11 mouse cellular contexts compared by ENCODE assay signal in genomic region chr9:49483316-49483715, GRCm38 (mm10). TPM values are rescaled to one million over a fixed set of nuclear protein-coding genes. Genes with fewer than 3 reads are reported as not detected.
DNase-seq lines count a peak whose midpoint lies in the region; ATAC-seq and TF ChIP-seq lines count a peak whose summit lies in the region.
"Had no signal": no experiment of that assay in that cellular context is flagged by ENCODE, and none has a peak within 500 bp of the region (broad histone marks: within the 10 kb centered on the region; RNA-seq: fewer than 3 reads in every experiment).

No protein-coding gene starts in this region.

- TF ChIP-seq EP300 in heart, adult 2 months (IDR thresholded peaks at IDR 0.05; ENCODE audit: insufficient read depth, low read depth, low read length), result no peak

- TF ChIP-seq CTCF in heart, adult 2 months (IDR thresholded peaks at IDR 0.05), result no peak
- no peak for TF ChIP-seq CTCF in thymus, adult 2 months (IDR thresholded peaks at IDR 0.05; ENCODE audit: borderline replicate concordance, control insufficient read depth, extremely low read depth, insufficient read depth, low read length, poor library complexity)

- no peak for DNase-seq in heart, embryonic 10.5 days (ENCODE audit: low spot score)
- DNase-seq in heart, adult 2 months, result no peak
- no peak for DNase-seq in thymus, adult 2 months
- DNase-seq in thymus, postnatal 10 days (ENCODE audit: low spot score in 2 of 2), result no peak
- DNase-seq in thymus, postnatal 36 days, result peak; percentile 30 to 48
- DNase-seq in layer of hippocampus, postnatal 14 days (ENCODE audit: low spot score in 2 of 2), result no peak

- H3K4me3 ChIP-seq in heart, embryonic 10.5 days, result peak overlapping the region; percentile 7; the same call in 1 of the 2 replicates
- no peak overlapping the region for H3K4me3 ChIP-seq in heart, adult 2 months
- H3K4me3 ChIP-seq in thymus, adult 2 months (ENCODE audit: control insufficient read depth, insufficient read depth, low read length), result 0 out of 2 replicates have a peak overlapping the region, but pooled peaks have one; percentile 5
- no peak overlapping the region for H3K4me3 ChIP-seq in intestine, embryonic 16.5 days (ENCODE audit: low read length)
- H3K4me3 ChIP-seq: erythroblast, embryonic 14.5 days had no signal

- peaks cover 10% of the 10 kb centered on the region; the same call in 1 of the 2 replicates for H3K4me1 ChIP-seq in heart, embryonic 10.5 days
- H3K4me1 ChIP-seq in heart, adult 2 months (ENCODE audit: control insufficient read depth, insufficient read depth, low read length), result no peaks in the 10 kb centered on the region; the same call in none of the 2 replicates
- H3K4me1 ChIP-seq in thymus, adult 2 months (replicated peaks; ENCODE audit: control insufficient read depth, insufficient read depth, low read length), result peaks cover 12% of the 10 kb centered on the region
- peaks cover 7% of the 10 kb centered on the region; the same call in 1 of the 2 replicates for H3K4me1 ChIP-seq in intestine, embryonic 16.5 days (ENCODE audit: control insufficient read depth, insufficient read depth, low read length)

- whole genome bisulfite sequencing in heart, embryonic 10.5 days, result 47% methylated on average over 10 of the region's 10 CpGs
- 56% methylated on average over 10 of the region's 10 CpGs for WGBS in heart, adult 2 months
- whole genome bisulfite sequencing in thymus, adult 2 months, result 22% methylated on average over 10 of the region's 10 CpGs
- 43% methylated on average over 10 of the region's 10 CpGs for WGBS in intestine, embryonic 16.5 days

- no peak overlapping the region for H3K9ac ChIP-seq in heart, adult 2 months (ENCODE audit: low read depth, low read length)
- H3K9ac ChIP-seq in intestine, embryonic 16.5 days (ENCODE audit: low read depth, low read length), result no peak overlapping the region

- no peaks in the 10 kb centered on the region for H3K27me3 ChIP-seq in heart, embryonic 10.5 days (ENCODE audit: insufficient read depth, poor library complexity, severe bottlenecking)
- H3K27me3 ChIP-seq in heart, adult 2 months (ENCODE audit: control insufficient read depth, insufficient read depth, low read length), result no peaks in the 10 kb centered on the region
- no peaks in the 10 kb centered on the region for H3K27me3 ChIP-seq in thymus, adult 2 months (ENCODE audit: control insufficient read depth, insufficient read depth, low read length)
- no peaks in the 10 kb centered on the region for H3K27me3 ChIP-seq in intestine, embryonic 16.5 days (replicated peaks; ENCODE audit: control insufficient read depth, insufficient read depth, low read length)

- no peak overlapping the region for H3K27ac ChIP-seq in heart, embryonic 10.5 days
- no peak overlapping the region for H3K27ac ChIP-seq in heart, adult 2 months
- 0 out of 2 replicates have a peak overlapping the region, but pooled peaks have one; percentile 20 for H3K27ac ChIP-seq in thymus, adult 2 months (ENCODE audit: control insufficient read depth, insufficient read depth, low read length)
- no peak overlapping the region for H3K27ac ChIP-seq in intestine, embryonic 16.5 days (ENCODE audit: low read length)

- no peaks in the 10 kb centered on the region for H3K79me2 ChIP-seq in heart, adult 2 months (replicated peaks; ENCODE audit: control insufficient read depth, insufficient read depth, low read length)

- H3K9me3 ChIP-seq in heart, embryonic 10.5 days, result no peaks in the 10 kb centered on the region
- no peaks in the 10 kb centered on the region for H3K9me3 ChIP-seq in intestine, embryonic 16.5 days (ENCODE audit: control insufficient read depth, low read length)

- no peaks in the 10 kb centered on the region for H3K36me3 ChIP-seq in heart, embryonic 10.5 days
- H3K36me3 ChIP-seq in heart, adult 2 months (ENCODE audit: control insufficient read depth, insufficient read depth, low read length), result no peaks in the 10 kb centered on the region
- no peaks in the 10 kb centered on the region for H3K36me3 ChIP-seq in thymus, adult 2 months (ENCODE audit: control insufficient read depth, insufficient read depth, low read length)
- no peaks in the 10 kb centered on the region for H3K36me3 ChIP-seq in intestine, embryonic 16.5 days (ENCODE audit: control insufficient read depth, insufficient read depth, low read length)

- TF ChIP-seq POLR2A in heart, adult 2 months (IDR thresholded peaks at IDR 0.05; ENCODE audit: insufficient read depth, low read depth, low read length), result no peak
- no peak for TF ChIP-seq POLR2A in thymus, adult 2 months (IDR thresholded peaks at IDR 0.05; ENCODE audit: control insufficient read depth, extremely low read depth, insufficient read depth, low read length, poor library complexity)

- no peak overlapping the region for H3K4me2 ChIP-seq in intestine, embryonic 16.5 days (ENCODE audit: low read depth, low read length)

- intact Hi-C loops in heart, adult 2 months (cut with DNase I), result loop anchor here (5.0 kb wide), 1 partner anchor 96 kb away; no protein-coding TSS in a partner anchor

- peak; percentile 46 for ATAC-seq in granulocyte monocyte progenitor cell, adult 5-6 weeks (replicated peaks; ENCODE audit: poor library complexity, severe bottlenecking)
- ATAC-seq in intestine, embryonic 16.5 days, result no peak

RNA-seq across cellular contexts. Expression of gene Ttc12, which starts 2.7 kb away (rescaled TPM):
- polyA plus RNA-seq in heart, embryonic 10.5 days (2016; fragmentation: Nextera tagmentation; extraction: Ambion mirVana), result 2.0 and 2.7 TPM in 2 replicates
- 10 to 100 TPM in 1 of 2 experiments, 1 to 10 TPM in 1; 8.9 to 10.6 TPM for total RNA-seq in heart, adult 2 months (2021)
- 9.5 and 16.7 TPM in 2 replicates for polyA plus RNA-seq in heart, adult 2 months (2012; rRNA removed)
- 2.5 and 3.3 TPM in 2 replicates for polyA plus RNA-seq in thymus, adult 2 months (2012; rRNA removed)
- 1.3 and 2.2 TPM in 2 replicates for total RNA-seq in granulocyte monocyte progenitor cell, adult 5-6 weeks (2014; fragmentation: Nextera tagmentation)
- 0.77 and 3.0 TPM in 2 replicates for total RNA-seq in granulocyte monocyte progenitor cell, adult 5-6 weeks (2017)
- 0.80 and 0.87 TPM in 2 replicates for polyA plus RNA-seq in intestine, embryonic 16.5 days (2015; fragmentation: Nextera tagmentation; extraction: Ambion mirVana)
- 1 to 10 TPM; 2.1 to 2.3 TPM for total RNA-seq in layer of hippocampus, postnatal 14 days (2021)
- polyA plus RNA-seq: erythroblast, embryonic 14.5 days had no signal

RNA-seq across cellular contexts. Expression of gene Ankk1, which starts 56.5 kb away (rescaled TPM):
- 0.10 TPM in 1 of 2 replicates, not detected in the other for polyA plus RNA-seq in heart, embryonic 10.5 days (2016; fragmentation: Nextera tagmentation; extraction: Ambion mirVana)
- not detected for total RNA-seq in heart, adult 2 months (2021)
- not detected in 2 replicates for polyA plus RNA-seq in heart, adult 2 months (2012; rRNA removed)
- polyA plus RNA-seq in thymus, adult 2 months (2012; rRNA removed), result 0.04 and 0.16 TPM in 2 replicates
- not detected in 2 replicates for total RNA-seq in granulocyte monocyte progenitor cell, adult 5-6 weeks (2014; fragmentation: Nextera tagmentation)
- total RNA-seq in granulocyte monocyte progenitor cell, adult 5-6 weeks (2017), result not detected in 2 replicates
- not detected in 2 replicates for polyA plus RNA-seq in intestine, embryonic 16.5 days (2015; fragmentation: Nextera tagmentation; extraction: Ambion mirVana)
- not detected for total RNA-seq in layer of hippocampus, postnatal 14 days (2021)
- total RNA-seq: left cerebral cortex, postnatal 36 days had no signal
- polyA plus RNA-seq: erythroblast, embryonic 14.5 days; spleen, adult 2 months had no signal

Comparison
In these comparisons a context has a peak if more than half of its experiments do, and no peak if none do; other contexts are left out.
1. DNase-seq: peak in thymus, postnatal 36 days (2 of 2); none in heart, embryonic 10.5 days (single experiment), heart, adult 2 months (0 of 2), thymus, adult 2 months (single experiment), thymus, postnatal 10 days (0 of 2) and layer of hippocampus, postnatal 14 days (0 of 2).
2. H3K4me3 ChIP-seq: peak in heart, embryonic 10.5 days (single experiment) and thymus, adult 2 months (single experiment); none in heart, adult 2 months (single experiment) and intestine, embryonic 16.5 days (single experiment).